Mouse (Mus musculus): ENCODE data around the gene Taar7f. TPM values are rescaled to one million over a fixed set of nuclear protein-coding genes. Genes with fewer than 3 reads are reported as not detected.
"Not testable (repeated sequence)": the region's sequence is repeated elsewhere in the genome, so short reads cannot be mapped to it uniquely, and the experiment has no call there.

Taar7f gene
- polyA plus RNA-seq, 1 experiment from 2014 or later: not detected

DNA sequence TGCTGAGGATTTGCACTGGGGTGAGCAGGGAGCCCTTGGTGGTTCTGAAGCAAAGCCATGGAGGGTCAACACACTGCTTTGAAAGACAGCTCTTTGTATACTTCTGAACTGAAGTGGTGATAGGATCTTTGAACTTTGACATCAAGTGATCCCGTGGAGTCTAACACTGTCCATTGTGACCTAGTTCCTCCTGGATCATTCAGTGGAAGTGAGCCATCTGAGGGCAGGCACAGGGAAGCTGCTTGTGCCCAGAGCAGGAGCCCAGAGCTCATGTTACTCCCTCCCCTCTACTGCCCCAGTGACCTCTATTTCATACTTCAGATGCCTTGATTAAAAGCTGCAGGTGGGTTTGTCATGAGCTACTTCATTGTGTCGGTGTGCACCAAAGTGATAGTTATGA lies 47.7 kb downstream of the Taar7f start:
- DNase-seq (ENCODE audit: low spot score); H3K4me3 ChIP-seq (ENCODE audit: low read depth, low read length); H3K9ac ChIP-seq (ENCODE audit: low read length); H3K9me3 ChIP-seq (ENCODE audit: control insufficient read depth, low read length); H3K27me3 ChIP-seq (ENCODE audit: control insufficient read depth, insufficient read depth, low read length); H3K4me2 ChIP-seq (ENCODE audit: low read depth, low read length, severe bottlenecking); H3K27ac ChIP-seq (ENCODE audit: low read depth, low read length); H3K4me1 ChIP-seq (replicated peaks; ENCODE audit: control insufficient read depth, insufficient read depth, low read length); ATAC-seq (replicated peaks; ENCODE audit: low FRiP score); H3K36me3 ChIP-seq (ENCODE audit: control insufficient read depth, insufficient read depth, low read length): not testable (repeated sequence)
- 66% methylated on average over 2 of the region's 2 CpGs for WGBS

Other genes with a start within 250 kb of the Taar7f start
- gene Vnn3, start 198.0 kb upstream of the Taar7f start, polyA plus RNA-seq (2014; fragmentation: Nextera tagmentation; extraction: Ambion mirVana): not detected in 2 replicates
- 1.5 and 3.7 TPM in 2 replicates for gene Vnn1, start 154.8 kb upstream of the Taar7f start, polyA plus RNA-seq (2014; fragmentation: Nextera tagmentation; extraction: Ambion mirVana)
- gene Taar1, start 129.2 kb upstream of the Taar7f start, polyA plus RNA-seq (2014; fragmentation: Nextera tagmentation; extraction: Ambion mirVana): not detected in 2 replicates
- not detected in 2 replicates for gene Taar2, start 110.9 kb upstream of the Taar7f start, polyA plus RNA-seq (2014; fragmentation: Nextera tagmentation; extraction: Ambion mirVana)
- not detected in 2 replicates for gene Taar3, start 100.0 kb upstream of the Taar7f start, polyA plus RNA-seq (2014; fragmentation: Nextera tagmentation; extraction: Ambion mirVana)
- not detected in 2 replicates for gene Taar4, start 89.0 kb upstream of the Taar7f start, polyA plus RNA-seq (2014; fragmentation: Nextera tagmentation; extraction: Ambion mirVana)
- gene Taar5, start 78.8 kb upstream of the Taar7f start, polyA plus RNA-seq (2014; fragmentation: Nextera tagmentation; extraction: Ambion mirVana): not detected in 2 replicates
- gene Taar6, start 63.9 kb upstream of the Taar7f start, polyA plus RNA-seq (2014; fragmentation: Nextera tagmentation; extraction: Ambion mirVana): not detected in 2 replicates
- not detected in 2 replicates for gene Taar7a, start 56.0 kb upstream of the Taar7f start, polyA plus RNA-seq (2014; fragmentation: Nextera tagmentation; extraction: Ambion mirVana)
- gene Taar7b, start 49.6 kb upstream of the Taar7f start, polyA plus RNA-seq (2014; fragmentation: Nextera tagmentation; extraction: Ambion mirVana): not detected in 2 replicates
- not detected in 2 replicates for gene Taar7d, start 22.3 kb upstream of the Taar7f start, polyA plus RNA-seq (2014; fragmentation: Nextera tagmentation; extraction: Ambion mirVana)
- gene Taar7e, start 11.9 kb upstream of the Taar7f start, polyA plus RNA-seq (2014; fragmentation: Nextera tagmentation; extraction: Ambion mirVana): not detected in 2 replicates
- gene Taar8a, start 27.0 kb downstream of the Taar7f start, polyA plus RNA-seq (2014; fragmentation: Nextera tagmentation; extraction: Ambion mirVana): not detected in 2 replicates
- gene Taar8b, start 42.8 kb downstream of the Taar7f start, polyA plus RNA-seq (2014; fragmentation: Nextera tagmentation; extraction: Ambion mirVana): not detected in 2 replicates
- not detected in 2 replicates for gene Taar8c, start 52.4 kb downstream of the Taar7f start, polyA plus RNA-seq (2014; fragmentation: Nextera tagmentation; extraction: Ambion mirVana)
- gene Taar9, start 60.0 kb downstream of the Taar7f start, polyA plus RNA-seq (2014; fragmentation: Nextera tagmentation; extraction: Ambion mirVana): not detected in 2 replicates
- 78.5 and 87.3 TPM in 2 replicates for gene Stx7, start 99.8 kb downstream of the Taar7f start, polyA plus RNA-seq (2014; fragmentation: Nextera tagmentation; extraction: Ambion mirVana)
- gene Moxd1, start 174.0 kb downstream of the Taar7f start, polyA plus RNA-seq (2014; fragmentation: Nextera tagmentation; extraction: Ambion mirVana): 2.6 and 2.9 TPM in 2 replicates

All from forebrain, embryonic 11.5 days (tissue).